Mouse (Mus musculus) adrenal gland, postnatal 10 days (tissue): ENCODE measurements around the gene Ly6g5b. TPM values are rescaled to one million over a fixed set of nuclear protein-coding genes. Genes with fewer than 3 reads are reported as not detected.

Experiments
- DNase-seq: peaks from one replicate; pipeline ENCODE4 v3.0.0; 2021; ENCODE audit warnings: mixed read lengths
- total RNA-seq, 2 experiments: library from RNA; stranded (reverse); gene quantifications; 2 replicates each; pipeline ENCODE4 v1.2.3; 2021

Gene Ly6g5b
- total RNA-seq, 2 experiments from 2014 or later: 0.30 to 0.91 TPM

DNA sequence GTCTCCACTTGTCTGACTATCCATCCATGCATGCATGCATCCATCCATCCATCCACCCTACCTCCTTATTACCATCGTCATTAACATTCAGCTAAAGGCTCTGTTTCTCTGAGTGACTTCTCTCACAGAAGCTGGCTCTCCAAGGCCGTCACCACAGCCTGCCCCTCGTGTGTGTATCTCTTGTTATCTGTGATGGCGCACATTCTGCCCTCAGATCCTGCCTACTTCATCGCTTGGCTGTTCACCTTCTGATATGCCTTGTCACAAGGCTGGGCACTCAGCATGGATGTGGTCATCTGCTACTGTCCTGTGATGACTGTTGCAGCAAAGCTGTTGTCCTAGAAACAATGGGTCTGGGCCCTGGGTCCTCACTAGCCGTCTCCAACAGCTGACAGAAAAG lies 10.5 kb downstream of the Ly6g5b start:
- no peak for DNase-seq

DNA sequence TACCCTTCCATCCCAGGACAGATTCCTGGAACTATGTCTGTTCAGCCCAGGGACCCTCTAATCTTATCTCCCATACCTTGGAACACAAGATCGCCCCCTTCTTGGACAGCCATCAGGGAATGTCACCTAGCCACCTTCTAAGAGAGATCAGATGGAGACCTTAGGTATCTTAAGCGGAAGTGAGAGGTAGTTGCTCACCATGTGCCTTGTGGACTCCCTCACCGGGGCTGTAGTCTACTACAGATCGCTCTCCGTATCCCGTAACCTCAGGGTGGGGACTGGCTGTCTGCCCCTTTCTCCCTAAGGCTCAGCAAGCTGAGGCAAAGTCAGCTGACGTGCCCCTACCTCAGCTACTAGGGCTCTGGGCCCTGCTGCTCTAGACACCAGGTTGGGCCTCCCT lies 11.1 kb downstream of the Ly6g5b start:
- no peak for DNase-seq

DNA sequence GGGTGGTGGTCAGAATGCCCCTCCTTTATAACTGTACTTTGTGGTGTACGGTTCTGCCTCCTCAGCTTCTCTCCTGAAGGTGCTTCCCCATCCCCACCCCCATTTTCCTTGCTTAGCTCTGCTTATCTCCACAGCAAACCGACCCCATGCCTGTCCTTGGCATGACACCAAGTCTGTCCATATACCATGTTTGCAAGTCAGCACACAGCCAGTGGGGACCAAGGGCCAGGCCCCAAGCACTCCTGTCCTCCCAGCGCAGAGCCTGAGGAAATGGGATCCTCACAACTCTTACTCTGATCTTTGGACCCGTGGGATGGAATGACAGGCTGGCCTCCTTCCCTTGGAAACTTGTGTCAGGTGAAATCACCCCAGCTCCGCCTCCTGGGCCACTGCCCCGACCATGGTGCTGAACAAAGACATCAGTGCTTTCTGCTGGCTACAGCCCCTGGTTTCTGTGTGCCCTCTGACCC lies 12.0 kb downstream of the Ly6g5b start:
- no peak for DNase-seq

DNA sequence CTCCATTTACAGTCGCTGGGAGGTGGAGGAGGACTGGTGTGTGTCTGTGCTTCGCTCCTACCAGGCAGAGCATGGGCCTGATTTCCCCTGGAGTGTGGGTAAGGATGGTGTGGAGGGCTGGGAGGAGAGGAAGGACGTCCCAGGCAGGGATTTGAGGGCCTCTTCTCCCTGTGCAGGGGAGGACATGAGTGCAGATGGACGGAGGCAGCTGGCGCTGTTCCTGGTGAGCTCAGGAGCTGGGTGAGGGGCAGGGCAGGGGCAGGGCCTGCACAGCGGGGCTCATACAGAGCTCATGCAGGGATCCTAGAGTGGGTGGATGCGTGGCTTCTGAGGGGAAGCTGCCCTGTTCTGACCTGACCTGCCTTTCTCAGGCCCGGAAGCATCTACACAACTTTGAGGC lies 12.9 kb downstream of the Ly6g5b start:
- DNase-seq: no peak

DNA sequence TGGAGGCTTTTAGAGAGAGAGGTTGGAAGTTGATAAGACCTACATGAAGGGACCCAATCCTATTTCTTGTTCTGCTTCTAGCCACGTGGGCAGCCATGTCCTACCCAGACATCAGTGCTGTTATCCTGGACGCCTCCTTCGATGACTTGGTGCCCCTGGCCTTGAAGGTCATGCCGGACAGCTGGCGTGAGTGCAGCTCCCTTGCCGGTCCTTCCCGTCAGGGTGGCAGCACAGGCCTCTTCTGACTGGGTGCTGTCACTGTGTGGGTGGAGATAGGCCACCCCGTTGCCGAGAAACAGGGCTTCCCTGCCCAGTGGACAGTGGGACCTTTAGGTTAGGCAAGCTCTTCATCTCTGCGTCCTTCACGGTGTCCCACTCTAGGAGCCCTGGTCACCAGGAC lies 14.1 kb downstream of the Ly6g5b start:
- peak; percentile 36 for DNase-seq

DNA sequence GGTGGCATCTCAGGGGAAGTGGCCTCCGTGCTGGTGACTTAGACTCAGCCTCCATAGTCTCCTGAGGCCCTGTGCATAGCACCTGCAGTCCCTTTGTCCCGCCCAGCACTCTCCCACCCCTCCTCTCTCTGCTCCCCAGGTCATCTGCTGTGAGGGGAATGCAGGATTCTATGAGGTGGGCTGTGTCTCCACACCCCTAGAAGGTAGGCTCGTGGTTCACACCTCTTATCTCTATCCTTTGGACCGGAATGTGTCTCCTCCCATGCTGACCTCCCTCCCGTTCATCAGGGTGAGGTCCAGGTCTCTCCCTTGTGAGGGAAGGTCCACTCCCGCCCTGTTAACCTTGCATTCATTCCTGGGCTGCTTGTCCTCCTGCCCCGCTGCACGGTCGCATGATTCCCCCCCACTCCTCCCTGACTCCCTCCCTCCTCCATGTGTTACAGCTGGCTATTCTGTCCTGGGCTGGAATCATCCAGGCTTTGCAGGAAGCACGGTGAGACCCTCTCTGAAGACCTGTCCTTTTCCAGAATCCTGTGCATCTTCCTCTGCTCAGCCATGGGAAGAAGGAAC lies 14.9 kb downstream of the Ly6g5b start:
- no peak for DNase-seq

DNA sequence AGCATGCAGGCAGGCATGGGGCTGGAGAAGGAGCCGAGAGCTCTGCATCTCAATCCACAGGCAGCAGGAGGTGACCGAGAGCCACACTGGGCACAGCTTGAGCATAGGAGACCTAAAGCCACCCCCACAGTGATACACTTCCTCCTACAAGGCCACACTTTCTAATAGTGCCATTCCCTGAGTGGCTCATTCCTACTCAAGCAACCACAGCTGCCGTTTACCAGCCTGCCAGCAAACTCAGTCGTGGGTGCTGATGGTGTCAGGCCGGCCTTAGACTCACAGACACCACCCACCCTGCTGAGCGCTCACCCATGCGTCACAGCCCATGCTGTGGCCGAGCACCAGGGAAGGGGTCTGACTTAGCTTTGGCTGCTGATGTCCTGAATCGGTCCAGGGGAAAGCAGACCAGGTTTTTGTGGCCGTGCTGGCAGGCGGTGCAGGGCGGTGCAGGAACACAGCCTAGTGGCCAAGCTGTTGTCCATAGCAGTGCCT lies 18.0 kb downstream of the Ly6g5b start:
- DNase-seq: peak; percentile 34

DNA sequence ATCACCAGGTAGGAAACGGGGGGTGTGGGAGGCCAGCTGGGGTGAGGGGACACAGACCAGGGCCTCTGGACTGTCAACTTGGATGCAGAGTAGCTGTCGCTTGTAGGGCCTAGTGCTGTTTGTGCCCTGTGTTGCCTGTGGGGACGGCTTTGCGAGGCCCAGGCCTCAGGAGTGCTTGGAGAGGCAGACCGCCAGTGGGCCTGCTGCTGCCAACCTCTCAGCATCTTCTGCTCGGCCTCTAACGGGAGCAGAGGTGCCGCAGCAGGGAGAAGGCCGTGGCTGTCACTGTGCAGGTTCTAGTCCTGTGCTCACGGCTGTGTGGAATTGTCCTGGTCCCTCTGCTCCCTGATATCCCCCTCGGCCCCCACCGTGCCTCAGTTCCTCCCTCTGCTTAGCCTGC lies 18.6 kb downstream of the Ly6g5b start:
- DNase-seq: no peak

DNA sequence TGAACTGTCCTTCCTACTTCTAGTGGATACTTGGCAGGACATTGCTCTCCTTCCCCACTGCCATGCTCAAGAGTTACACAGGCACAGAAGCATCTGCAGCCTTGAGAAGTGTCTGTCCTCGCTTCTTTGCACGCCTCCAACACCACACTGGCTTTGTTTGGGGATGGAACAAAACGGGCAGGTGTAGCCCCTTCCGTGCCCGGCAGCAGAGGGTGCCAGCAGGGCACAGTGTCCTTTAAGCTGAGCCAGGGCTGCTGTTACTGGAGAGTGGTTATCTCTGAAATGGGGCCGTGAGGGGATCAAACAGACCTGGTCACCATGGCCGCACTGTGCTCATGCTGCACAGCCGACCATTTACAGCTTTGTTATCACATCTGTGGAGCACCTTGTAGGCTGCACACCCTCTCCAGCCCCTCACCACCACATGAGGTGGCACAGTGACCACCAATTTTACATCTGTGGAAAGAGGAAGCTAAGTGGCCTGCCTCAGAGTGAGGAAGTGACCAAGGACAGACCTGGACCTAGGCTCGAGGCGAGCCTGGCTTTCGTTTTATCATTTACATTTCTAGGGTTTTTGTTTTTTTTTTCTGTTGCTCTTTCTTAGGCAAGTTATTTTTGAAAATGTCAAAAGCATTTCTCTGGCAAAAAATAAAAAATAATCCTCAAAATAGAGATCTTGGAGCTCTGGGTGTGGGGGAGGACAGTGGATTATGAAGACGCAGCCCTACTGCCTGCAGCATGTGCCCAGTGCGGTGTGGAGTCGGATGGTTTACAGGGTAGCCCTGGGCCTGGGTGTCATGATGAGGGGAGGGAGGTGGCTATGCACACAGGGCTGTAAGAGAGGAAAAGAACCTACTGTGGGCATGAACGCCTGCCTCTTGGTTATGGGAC lies 20.5 kb downstream of the Ly6g5b start:
- no peak for DNase-seq

DNA sequence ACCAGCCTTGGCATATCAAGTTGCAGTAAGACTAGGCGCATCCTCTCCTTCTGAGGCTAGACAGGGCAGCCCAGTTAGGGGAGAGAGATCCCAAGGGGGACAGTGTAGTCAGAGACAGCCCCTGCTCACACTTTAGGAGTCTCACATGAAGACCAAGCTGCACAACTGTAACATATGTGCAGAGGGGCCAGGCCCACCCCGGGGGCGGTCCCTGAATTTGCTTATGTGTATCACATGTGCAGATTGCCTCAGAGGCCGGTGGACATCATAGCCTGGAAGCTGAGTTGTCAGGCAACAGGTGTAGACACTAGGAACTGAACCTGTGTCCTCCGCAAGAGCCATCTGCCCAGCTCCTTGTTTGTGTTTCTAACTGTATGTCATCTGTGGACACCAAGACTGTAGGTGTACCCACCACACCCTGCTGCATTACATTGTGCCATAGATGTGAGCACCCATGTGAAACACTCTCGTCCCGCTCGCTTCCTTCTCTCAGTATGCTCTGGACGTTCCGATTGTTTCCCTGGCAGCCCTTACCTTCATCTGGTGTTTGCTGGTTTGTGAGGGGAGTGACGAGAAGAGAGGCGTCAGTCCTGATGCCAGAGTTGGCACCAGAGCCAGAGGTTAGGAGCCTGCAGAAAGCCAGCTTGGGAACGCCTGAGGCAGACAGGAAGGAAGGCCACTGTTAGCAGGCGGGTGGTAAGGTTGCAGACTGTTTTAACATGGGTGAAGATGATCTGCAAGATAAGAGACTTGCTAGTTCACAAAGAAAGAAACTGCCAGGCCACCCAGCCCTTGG lies 22.6 kb downstream of the Ly6g5b start:
- DNase-seq: no peak

DNA sequence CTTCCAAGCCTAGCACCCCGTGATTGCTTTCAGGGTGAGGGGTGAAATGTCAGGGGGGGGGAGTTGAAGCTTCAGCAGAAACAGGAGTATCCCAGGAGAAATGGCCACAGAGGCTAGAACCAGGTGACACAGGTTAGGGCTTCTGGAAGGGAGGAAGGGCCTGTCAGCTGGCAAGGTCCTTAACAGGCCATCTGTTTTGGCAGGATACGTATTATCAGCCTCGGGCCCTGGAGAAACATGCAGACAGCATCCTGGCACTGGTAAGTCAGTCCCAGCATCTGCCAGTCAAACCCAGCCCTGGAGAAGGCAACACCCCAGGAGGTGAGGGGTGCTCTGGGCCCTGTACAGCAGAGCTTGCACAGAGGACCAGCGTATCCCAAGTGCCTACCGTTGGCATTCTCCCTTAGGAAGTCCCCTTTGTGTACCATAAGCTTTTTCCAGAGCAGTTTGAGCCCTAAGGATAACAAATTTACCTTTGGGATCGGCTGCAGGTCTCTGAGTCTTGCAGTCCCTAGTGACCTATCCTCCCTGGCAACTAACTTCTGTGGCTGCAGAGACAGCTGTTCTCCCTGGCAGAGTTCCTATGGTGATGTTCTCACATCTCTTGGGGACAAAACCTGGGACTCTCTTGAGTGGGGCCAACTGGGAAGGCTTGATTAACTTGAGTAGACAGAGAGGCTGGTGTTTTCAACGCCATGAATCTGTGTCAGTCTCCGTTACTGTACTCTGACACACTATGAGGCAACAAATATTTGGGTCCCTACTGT lies 24.9 kb downstream of the Ly6g5b start:
- peak; percentile 43 for DNase-seq

DNA sequence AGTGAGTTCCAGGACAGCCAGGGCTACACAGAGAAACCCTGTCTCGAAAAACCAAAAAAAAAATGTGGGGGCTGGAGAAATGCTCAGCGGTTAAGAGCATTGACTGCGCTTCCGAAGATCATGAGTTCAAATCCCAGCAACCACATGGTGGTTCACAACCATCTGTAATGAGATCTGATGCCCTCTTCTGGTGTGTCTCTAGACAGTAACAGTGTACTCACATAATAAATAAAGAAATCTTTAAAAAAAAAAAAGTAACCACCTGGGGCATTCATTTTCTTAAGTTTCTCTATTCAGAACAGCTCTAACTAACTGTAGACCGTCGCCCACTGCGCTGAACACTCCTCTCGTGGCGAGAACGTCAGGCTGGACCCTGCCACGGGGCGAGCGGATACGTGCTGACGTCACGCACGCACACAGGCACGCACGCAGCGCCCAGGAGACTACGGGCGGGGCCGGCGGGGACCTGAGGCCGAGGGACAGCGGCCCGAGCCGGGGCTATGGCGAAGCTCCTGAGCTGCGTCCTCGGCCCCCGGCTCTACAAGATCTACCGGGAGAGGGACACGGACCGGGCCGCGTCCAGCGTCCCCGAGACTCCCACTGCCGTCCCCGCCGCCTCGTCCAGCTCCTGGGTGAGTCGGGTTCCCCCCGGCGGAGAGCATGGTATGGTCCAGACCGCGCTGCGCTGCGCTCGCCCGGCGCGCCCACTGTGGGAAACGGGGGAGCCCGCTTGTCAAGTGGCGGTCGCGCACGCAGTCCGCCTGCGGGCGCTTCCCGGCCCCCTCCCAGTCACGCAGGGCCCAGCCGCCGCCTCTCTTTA lies 26.2 kb downstream of the Ly6g5b start, which contains the start of gene Abhd16a:
Abhd16a (plus strand) TSS at position 439 of the 820 bp plus-strand sequence.
- peak; percentile 95 for DNase-seq

DNA sequence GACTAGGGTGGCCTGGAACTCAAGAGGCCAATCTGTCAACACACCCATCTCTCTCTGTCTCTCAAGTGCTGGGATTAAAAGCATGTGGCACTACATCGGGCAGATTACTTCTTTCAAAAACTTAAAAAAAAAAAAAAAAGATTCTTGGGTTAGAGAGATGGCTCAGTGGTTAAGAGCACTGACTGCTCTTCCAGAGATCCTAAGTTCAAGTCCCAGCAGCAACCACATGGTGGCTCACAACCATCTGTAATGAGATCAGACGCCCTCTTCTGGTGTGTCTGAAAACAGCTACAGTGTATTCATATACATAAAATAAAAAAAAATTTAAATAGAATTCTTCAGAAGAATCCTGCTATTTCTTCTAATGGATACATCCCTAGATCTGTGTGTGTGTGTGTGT lies 27.1 kb downstream of the Ly6g5b start:
- no peak for DNase-seq

DNA sequence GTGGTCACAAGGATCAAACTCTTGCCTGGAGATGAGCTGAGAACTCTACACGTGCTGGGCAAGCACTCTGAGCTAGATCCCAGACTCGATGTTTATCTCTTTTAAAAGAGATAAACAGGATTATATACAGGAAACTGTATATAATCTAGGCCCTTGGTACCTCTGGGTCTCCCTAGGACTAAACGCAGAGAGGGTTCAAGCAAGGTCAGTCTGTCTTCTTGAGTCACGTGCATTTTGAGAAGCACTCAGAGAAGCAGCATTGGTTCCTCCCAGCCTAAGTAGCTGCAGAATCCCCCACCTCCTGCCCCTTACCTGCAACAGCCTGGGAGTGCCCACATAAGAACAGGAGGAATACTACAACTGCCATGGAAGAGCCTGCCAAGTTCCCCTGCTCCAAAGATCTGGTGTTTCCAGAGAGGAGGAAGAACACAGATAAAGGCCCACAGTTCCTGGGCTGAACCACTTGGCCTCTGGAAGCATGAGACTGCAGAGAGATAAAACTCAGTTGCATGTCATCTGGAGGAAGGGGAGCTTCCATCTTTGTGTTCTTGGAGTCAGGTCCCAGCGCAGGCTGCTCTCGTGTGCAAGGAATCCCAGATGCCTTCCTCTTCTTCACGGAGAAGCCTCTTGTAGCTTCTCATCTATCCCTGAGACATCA lies 29.9 kb downstream of the Ly6g5b start, which contains the start of gene Ly6g6f:
Ly6g6f (minus strand) TSS at position 403 of the 658 bp plus-strand sequence.
- DNase-seq: no peak

DNA sequence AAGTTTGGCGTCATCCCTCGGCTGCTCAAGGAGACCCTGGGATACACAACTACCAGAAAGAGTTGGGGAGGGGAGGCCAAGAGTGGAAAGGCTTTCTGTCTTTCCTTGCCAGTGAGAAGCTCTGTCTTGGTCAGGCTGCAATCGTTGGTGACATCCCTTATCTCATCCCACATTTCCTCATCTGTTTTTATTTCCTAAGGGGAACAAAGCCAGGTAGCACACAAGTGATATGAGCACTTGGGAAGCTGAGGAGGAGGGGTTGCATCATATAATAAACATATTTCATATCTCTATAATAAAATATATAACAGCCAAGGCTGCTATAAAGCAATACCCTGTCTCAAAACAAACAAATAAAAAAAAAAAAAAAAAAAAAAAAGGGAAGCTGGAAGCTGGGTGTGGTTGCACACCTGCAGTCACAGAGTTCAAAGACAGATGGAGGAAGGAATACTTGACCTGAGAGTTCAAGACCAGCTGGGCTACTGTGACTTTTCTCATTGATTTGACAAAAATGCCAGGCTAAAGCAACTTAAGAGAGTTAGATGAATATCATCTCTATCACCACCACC lies 31.2 kb downstream of the Ly6g5b start:
- DNase-seq: no peak

DNA sequence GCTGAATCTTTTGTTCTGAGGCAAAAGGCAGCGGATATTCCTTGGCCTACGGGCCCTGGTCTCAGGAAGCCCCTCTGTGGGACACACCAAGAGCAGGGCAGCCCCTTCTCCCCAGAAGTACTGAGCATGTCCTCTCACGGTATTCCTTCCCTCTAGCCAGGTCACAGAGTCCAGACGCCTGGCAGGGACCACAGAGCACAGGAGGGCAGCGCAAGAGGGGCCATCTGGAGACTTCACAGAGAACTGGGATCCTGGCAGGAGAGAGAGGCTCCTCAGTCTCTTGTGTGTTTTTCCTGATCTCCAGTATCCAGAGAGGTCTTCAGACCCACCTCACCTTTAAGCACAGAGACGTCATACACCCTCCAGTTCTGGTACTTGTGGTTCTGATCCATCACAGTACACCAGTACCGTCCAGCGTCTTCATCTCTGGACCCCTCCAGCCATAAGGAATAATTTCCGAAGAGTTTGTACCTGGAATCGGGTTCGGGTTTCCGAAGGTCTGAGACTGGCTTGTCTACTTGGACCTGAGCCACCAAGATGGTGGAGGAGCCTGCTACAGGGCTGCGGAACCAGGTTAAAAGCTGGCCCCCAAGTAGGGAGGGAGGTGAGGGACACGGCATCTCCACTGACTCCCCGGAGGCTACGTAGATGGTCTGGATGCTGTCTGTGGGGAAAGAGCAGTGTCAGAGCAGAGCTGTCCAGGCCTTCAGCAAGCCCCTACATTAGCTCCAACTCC lies 32.2 kb downstream of the Ly6g5b start:
- DNase-seq: no peak

DNA sequence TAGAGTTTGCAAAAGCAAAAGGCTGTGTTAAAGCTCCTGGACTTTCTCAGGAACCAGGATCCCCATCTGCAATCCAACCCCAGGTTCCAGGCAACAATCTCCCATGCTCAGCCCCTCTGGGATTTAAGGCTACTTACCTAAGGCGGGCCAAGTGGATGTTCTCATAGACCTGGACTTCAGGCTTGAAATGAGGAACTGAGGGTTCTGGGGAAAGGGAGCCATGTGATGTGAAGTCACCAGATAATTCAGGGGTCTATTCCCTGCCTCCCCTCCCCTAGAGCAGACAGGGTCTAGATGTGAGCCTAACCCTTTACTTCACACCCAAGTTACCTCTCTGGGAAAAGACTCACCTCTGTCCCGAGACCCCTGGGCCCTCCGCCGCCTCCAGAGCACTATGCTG lies 34.5 kb downstream of the Ly6g5b start:
- DNase-seq: no peak

DNA sequence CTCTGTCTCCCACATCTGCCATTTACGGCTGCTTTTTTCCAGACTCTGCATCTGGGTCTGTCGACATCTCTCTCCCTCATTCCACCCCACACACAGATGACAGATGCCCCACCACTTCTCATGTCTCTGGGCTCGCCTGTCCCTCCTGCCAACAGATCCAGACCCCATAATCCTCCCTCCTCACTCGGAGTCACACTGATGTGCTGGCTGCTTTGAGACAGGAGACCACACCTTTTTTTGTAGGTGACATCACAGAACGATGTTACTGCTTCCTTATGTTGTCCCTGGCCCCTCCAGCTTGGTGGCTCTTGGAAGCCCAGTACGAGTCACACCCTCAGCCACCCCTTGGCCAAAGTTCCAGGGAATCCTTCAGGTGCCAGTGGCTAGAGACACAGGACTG lies 35.0 kb downstream of the Ly6g5b start:
- DNase-seq: no peak

DNA sequence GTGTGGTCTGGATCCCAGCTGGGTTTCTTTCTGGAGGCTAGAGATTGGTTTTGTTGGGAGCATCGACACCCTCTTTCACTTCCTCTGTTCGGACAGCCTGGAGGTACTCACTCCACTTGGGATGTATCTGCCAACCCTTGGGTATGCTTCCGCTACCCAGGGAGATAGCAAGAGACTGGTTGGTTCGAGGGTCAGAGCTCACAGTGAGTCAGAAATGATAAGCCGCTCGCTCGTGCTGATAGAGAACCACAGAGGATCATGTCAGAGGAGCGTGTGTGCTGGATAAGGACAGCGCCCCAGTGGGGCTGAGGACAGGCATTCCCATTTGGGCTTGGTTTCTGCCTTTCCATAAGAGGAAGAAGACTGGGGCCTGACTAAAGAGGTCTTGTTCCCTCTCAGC lies 35.5 kb downstream of the Ly6g5b start:
- DNase-seq: no peak
